Mouse (Mus musculus): ENCODE data around the gene Numbl.

GRCm38 (mm10) chr7:27291795-27292466 lies 33.7 kb downstream of the Numbl start:
- TF ChIP-seq GATA1 (IDR thresholded peaks at IDR 0.05; ENCODE audit: borderline replicate concordance, low read length) (no peak), CTCF (IDR thresholded peaks at IDR 0.05; ENCODE audit: low read depth, low read length) (no peak)

Data from G1E (cell line).